Mouse (Mus musculus): Measurements from ENCODE around the gene Ccdc85c.

GRCm38 (mm10) chr12:108255511-108255919 is 19.7 kb downstream of the Ccdc85c start:
- TF ChIP-seq CTCF (IDR thresholded peaks at IDR 0.05; ENCODE audit: low read depth) (no peak), EP300 (IDR thresholded peaks at IDR 0.05; ENCODE audit: low read depth) (no peak)
